Mouse (Mus musculus): ENCODE data around the gene Cecr2.

- no peak for TF ChIP-seq CTCF (IDR thresholded peaks at IDR 0.05; ENCODE audit: control insufficient read depth, insufficient read depth, low read length)
- TF ChIP-seq POLR2A (IDR thresholded peaks at IDR 0.05; ENCODE audit: borderline replicate concordance, control insufficient read depth, low read depth, low read length) = no peak
Measured at GRCm38 (mm10) chr6:120776286-120776685, 110.1 kb downstream of the Cecr2 start.
